Mouse (Mus musculus): ENCODE results near the gene Gp1ba.

GRCm38 (mm10) chr11:70648512-70648911 lies 9.6 kb downstream of the Gp1ba start:
- peak; percentile 76 for TF ChIP-seq EP300 (IDR thresholded peaks at IDR 0.05; ENCODE audit: low read depth)
- TF ChIP-seq CTCF (IDR thresholded peaks at IDR 0.05; ENCODE audit: low read depth): no peak

All from liver, embryonic 14.5 days (tissue).